Mouse (Mus musculus) forebrain, postnatal 0 days (tissue): ENCODE data around the gene Pcbd2. TPM values are rescaled to one million over a fixed set of nuclear protein-coding genes. Genes with fewer than 3 reads are reported as not detected.

Experiments
- ATAC-seq: fragments of 200-750 bp; cut with Nextera tagmentation; 2 replicates; pipeline ENCODE4 v1.8.0; 2017; ENCODE audit warnings: mild to moderate bottlenecking, moderate library complexity
- DNase-seq: peaks from one replicate; pipeline ENCODE4 v3.0.0-alpha.2; 2015
- H3K27ac ChIP-seq: fragments of 300-500 bp; sonication (generic); 2 replicates; pipeline ENCODE4 v1.5.1; 2014; ENCODE audit warnings: low read depth, mild to moderate bottlenecking, antibody characterized with exemption, low read length, moderate library complexity, mixed read lengths
- H3K27me3 ChIP-seq: fragments of 300-500 bp; sonication (generic); 2 replicates; pipeline ENCODE4 v1.6.1; 2014; ENCODE audit warnings: mild to moderate bottlenecking, low read length, mixed read lengths; ENCODE audit not compliant: insufficient read depth
- H3K36me3 ChIP-seq: fragments of 300-500 bp; sonication (generic); 2 replicates; pipeline ENCODE4 v1.6.1; 2014; ENCODE audit warnings: mild to moderate bottlenecking, moderate library complexity; ENCODE audit not compliant: insufficient read depth
- H3K4me1 ChIP-seq: fragments of 300-500 bp; sonication (generic); 2 replicates; pipeline ENCODE4 v1.6.1; 2014; ENCODE audit warnings: antibody characterized with exemption; ENCODE audit not compliant: insufficient read depth
- H3K4me2 ChIP-seq: fragments of 300-500 bp; sonication (generic); 2 replicates; pipeline ENCODE4 v1.6.1; 2014; ENCODE audit warnings: low read depth, mild to moderate bottlenecking, moderate library complexity
- H3K4me3 ChIP-seq: fragments of 300-500 bp; sonication (generic); 2 replicates; pipeline ENCODE4 v1.5.1; 2014; ENCODE audit warnings: low read depth, low read length, mixed read lengths
- H3K9ac ChIP-seq: fragments of 300-500 bp; sonication (generic); 2 replicates; pipeline ENCODE4 v1.6.1; 2014; ENCODE audit warnings: mild to moderate bottlenecking
- H3K9me3 ChIP-seq: fragments of 300-500 bp; sonication (generic); 2 replicates; pipeline ENCODE4 v1.6.1; 2016; ENCODE audit warnings: low read length
- CTCF ChIP-seq: sonication (generic); IDR thresholded peaks from 2 replicates; pipeline ENCODE4 v1.5.1; 2016; ENCODE audit warnings: antibody characterized with exemption, control low read depth, low read depth
- WGBS: fragments of 180-500 bp; shearing (Covaris S2); extraction: QIAGEN DNeasy Blood & Tissue Kit; methylation state at CpG from one replicate; pipeline ENCODE4 v1.1.7; 2014; 5-methylcytosine and 5-hydroxymethylcytosine counted together
- polyA plus RNA-seq: library from polyadenylated mRNA; unstranded; fragments of >200 nt; fragmentation: Nextera tagmentation; extraction: Ambion mirVana; gene quantifications from 2 replicates; pipeline ENCODE4 v1.2.1, GENCODE M21; 2015
- total RNA-seq: library from RNA; depleted of rRNA; stranded (reverse); fragments of >200 nt; gene quantifications from 2 replicates; pipeline ENCODE4 v1.2.3, GENCODE M21; 2014

The Pcbd2 gene
- total and polyA plus RNA-seq, 2 experiments from 2014 or later, result 11.1 to 29.2 TPM

DNA sequence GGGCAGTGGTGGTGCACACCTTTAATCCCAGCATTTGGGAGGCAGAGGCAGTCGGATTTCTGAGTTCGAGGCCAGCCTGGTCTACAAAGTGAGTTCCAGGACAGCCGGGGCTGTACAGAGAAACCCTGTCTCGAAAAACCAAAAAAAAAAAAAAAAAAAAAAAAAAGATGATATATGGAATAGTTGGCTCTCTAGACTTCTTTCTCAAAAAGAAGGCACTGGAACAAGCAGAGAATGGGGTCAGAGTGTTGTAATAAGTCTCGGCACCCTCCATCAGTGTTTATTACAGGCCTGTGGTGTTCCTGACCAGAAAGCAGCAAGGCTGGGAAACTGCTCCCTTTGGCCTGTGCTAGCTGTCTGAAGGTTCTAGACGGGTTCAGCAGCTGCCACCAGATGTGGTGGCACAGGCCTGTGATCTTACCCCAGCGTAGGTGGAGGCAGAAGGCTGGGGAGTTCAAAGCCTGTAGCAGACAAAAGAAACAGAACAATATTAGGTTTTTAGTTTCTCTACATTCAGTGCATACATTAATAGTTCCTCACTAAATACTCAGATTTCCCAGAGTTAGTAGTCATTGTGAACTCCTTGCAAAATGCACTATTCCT lies 11.2 kb upstream of the Pcbd2 start:
- TF ChIP-seq CTCF, result no peak
- peaks cover 6% of the 10 kb centered on the region for H3K4me1 ChIP-seq
- no peak overlapping the region for H3K4me3 ChIP-seq
- no peaks in the 10 kb centered on the region for H3K9me3 ChIP-seq
- 0 out of 2 replicates have a peak, but pooled peaks cover 21% of the 10 kb centered on the region for H3K36me3 ChIP-seq
- H3K4me2 ChIP-seq, result peak overlapping the region; percentile 56; the same call in 1 of the 2 replicates
- ATAC-seq (no peak), DNase-seq (no peak)
- H3K9ac ChIP-seq, result peak overlapping the region; percentile 94; the same call in 1 of the 2 replicates
- 86% methylated on average over 7 of the region's 7 CpGs for WGBS
- no peaks in the 10 kb centered on the region for H3K27me3 ChIP-seq
- no peak overlapping the region for H3K27ac ChIP-seq

DNA sequence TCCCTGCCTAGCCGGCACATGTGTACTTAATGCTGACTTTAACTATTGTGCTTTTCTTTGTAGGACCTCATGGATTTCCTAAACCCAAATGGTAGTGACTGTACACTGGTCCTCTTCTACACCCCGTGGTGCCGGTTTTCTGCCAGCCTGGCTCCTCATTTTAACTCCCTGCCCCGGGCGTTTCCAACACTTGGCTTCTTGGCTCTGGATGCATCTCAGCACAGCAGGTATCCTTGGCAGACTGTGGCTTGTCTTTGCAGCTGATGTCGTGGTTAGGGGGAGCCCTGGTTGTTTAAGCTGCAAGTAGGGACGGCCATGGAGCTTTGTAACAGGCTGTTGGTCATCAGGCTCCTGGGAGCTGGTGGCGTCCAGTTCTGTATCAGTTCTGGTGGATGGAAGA lies 5.7 kb upstream of the Pcbd2 start:
- H3K27ac ChIP-seq, result no peak overlapping the region
- peaks cover 53% of the 10 kb centered on the region for H3K36me3 ChIP-seq
- ATAC-seq, result no peak
- H3K4me2 ChIP-seq, result no peak overlapping the region
- DNase-seq, result no peak
- no peaks in the 10 kb centered on the region for H3K27me3 ChIP-seq
- H3K4me1 ChIP-seq, result no peaks in the 10 kb centered on the region
- 73% methylated on average over 8 of the region's 8 CpGs for WGBS
- H3K4me3 ChIP-seq, result no peak overlapping the region
- H3K9me3 ChIP-seq, result no peaks in the 10 kb centered on the region
- no peak for TF ChIP-seq CTCF
- no peak overlapping the region for H3K9ac ChIP-seq

DNA sequence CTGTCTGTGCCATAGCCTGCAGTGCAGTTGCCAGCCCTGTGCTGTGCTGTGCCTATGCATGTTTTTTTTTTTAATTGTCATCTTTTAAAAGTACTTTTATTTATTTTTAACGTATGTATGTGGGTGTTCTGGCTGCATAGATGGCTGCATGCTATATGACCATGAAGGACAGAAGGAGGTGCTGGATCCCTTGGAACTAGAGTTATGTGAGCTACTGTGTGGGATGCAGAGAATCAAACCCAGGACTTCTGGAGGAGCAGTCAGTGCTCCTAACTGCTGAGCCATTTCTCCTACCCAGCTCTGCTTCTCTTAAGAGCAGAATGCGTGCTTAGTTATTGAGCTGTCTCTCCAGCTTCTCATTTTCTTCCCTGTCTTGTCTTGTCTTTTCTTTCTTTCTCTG lies 5.2 kb upstream of the Pcbd2 start:
- 93% methylated on average over 2 of the region's 2 CpGs for WGBS
- ATAC-seq, result no peak

DNA sequence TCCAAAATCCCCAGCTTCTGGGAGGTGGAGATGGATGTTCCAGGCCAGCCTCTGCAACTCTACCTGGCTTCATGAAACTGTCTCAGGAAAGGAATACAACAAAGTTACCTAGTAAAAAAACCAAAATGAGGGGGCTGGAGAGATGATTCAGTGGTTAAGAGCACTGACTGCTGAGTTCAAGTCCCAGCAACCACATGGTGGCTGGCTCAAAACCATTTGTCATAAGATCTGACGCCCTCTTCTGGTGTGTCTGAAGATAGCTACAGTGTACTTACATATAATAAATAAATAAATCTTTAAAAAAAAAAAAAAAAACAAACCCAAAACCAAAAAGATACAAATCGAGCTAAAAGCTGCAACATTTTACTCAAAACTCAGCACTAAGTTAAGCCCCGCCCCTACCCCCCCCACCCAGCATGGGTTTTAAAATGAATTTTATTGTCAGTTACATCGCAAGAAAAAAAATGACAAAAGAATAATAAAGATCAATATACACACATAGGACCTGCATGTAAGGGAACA lies 509 bp upstream of the Pcbd2 start:
- DNase-seq, result peak; percentile 30
- ATAC-seq, result no peak
- peaks cover 29% of the 10 kb centered on the region for H3K36me3 ChIP-seq
- no peaks in the 10 kb centered on the region for H3K27me3 ChIP-seq
- peak overlapping the region; percentile 75 for H3K9ac ChIP-seq
- 3% methylated on average over 4 of the region's 4 CpGs for WGBS
- H3K4me1 ChIP-seq, result no peaks in the 10 kb centered on the region
- peak overlapping the region; percentile 81 for H3K4me2 ChIP-seq
- TF ChIP-seq CTCF, result peak; percentile 30
- peak overlapping the region; percentile 58 for H3K4me3 ChIP-seq
- no peaks in the 10 kb centered on the region for H3K9me3 ChIP-seq
- H3K27ac ChIP-seq, result peak overlapping the region; percentile 94

More for the DNA sequence above, 5.2 kb upstream of the Pcbd2 start:
- H3K9me3 ChIP-seq, result no peaks in the 10 kb centered on the region
- no peak overlapping the region for H3K27ac ChIP-seq
- no peak overlapping the region for H3K9ac ChIP-seq
- TF ChIP-seq CTCF, result no peak
- no peaks in the 10 kb centered on the region for H3K27me3 ChIP-seq
- H3K4me3 ChIP-seq, result no peak overlapping the region
- no peaks in the 10 kb centered on the region for H3K4me1 ChIP-seq
- peaks cover 53% of the 10 kb centered on the region for H3K36me3 ChIP-seq
- DNase-seq, result no peak
- no peak overlapping the region for H3K4me2 ChIP-seq

DNA sequence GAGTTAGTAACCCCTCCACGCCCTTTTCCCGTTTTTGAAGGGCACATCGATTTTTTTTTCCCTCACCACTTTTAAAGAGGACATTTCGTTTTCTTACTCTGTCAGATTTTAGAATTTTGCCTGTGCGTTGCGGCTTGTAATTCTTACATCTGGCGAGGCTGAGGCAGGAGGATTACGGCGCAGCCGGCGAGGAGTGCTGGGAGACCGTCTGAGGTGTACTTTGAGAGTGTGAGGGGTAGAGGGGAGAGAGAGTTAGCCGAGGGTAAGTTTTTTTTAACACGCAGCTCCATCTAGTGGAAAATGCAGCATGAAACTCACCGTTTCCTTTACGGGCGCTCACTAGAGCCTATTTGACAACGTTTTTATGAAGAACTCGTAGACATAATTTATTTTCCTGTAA lies 671 bp downstream of the Pcbd2 start:
- Histone ChIP-seq H3K36me3 (peaks cover 21% of the 10 kb centered on the region; the same call in 1 of the 2 replicates), H3K9me3 (no peaks in the 10 kb centered on the region), H3K4me3 (peak overlapping the region; percentile 58), H3K4me1 (no peaks in the 10 kb centered on the region), H3K4me2 (peak overlapping the region; percentile 81), H3K27ac (peak overlapping the region; percentile 94), H3K27me3 (no peaks in the 10 kb centered on the region), H3K9ac (peak overlapping the region; percentile 75)
- WGBS, result 2% methylated on average over 19 of the region's 19 CpGs
- ATAC-seq (peak; percentile 80), DNase-seq (peak; percentile 79)
- TF ChIP-seq CTCF, result peak; percentile 71

DNA sequence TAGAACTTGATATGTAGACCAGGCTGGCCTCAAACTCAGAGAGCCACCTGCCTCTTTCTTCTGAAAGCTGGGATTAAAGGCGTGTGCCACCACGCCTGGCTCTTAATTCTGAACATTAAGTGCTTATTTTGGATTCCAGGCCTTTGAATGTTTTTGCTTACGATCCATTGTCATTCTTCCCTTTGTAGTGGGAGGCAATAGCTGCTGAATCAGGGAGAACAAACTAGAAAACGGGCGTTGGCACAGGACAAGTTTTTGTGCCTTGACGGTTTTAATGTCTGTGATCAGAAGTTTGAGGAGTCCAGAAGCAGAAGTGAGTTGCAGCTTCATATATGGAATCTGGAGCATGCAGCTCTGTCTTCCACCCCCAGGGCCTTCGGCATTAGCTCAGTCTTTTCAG lies 3.5 kb downstream of the Pcbd2 start:
- Histone ChIP-seq H3K27ac (no peak overlapping the region), H3K9me3 (no peaks in the 10 kb centered on the region), H3K27me3 (no peaks in the 10 kb centered on the region), H3K4me3 (no peak overlapping the region), H3K4me2 (no peak overlapping the region), H3K4me1 (no peaks in the 10 kb centered on the region), H3K9ac (no peak overlapping the region), H3K36me3 (0 out of 2 replicates have a peak, but pooled peaks cover under 1% of the 10 kb centered on the region)
- 83% methylated on average over 7 of the region's 7 CpGs for WGBS
- TF ChIP-seq CTCF, result no peak
- ATAC-seq (no peak), DNase-seq (no peak)

DNA sequence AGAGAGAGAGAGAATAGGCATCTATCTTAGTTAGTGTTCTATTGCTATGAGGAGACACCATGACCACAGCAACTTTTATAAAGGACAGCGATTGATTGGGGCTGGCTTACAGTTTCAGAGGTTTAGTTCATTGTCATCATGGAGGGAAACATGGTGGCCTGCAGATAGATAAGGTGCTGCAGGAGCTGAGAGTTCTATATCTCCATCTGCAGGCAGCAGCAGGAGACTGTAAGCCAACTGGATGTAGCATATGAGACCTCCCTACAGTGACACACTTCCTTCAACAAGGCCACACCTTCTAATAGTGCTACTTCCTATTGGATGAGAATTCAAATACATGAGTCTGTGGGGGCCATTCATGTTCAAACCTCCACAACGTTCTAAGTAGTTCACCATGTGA lies 5.0 kb downstream of the Pcbd2 start:
- no peak overlapping the region for H3K9ac ChIP-seq
- no peaks in the 10 kb centered on the region for H3K4me1 ChIP-seq
- no peak for TF ChIP-seq CTCF
- DNase-seq (no peak), ATAC-seq (no peak)
- no peaks in the 10 kb centered on the region for H3K9me3 ChIP-seq
- no peak overlapping the region for H3K4me3 ChIP-seq
- H3K36me3 ChIP-seq, result no peaks in the 10 kb centered on the region
- H3K4me2 ChIP-seq, result no peak overlapping the region
- no peaks in the 10 kb centered on the region for H3K27me3 ChIP-seq
- no peak overlapping the region for H3K27ac ChIP-seq
- WGBS, result 84% methylated on average over 2 of the region's 2 CpGs
